Mouse (Mus musculus): Measurements from ENCODE around the gene Efcab12. TPM values are rescaled to one million over a fixed set of nuclear protein-coding genes. Genes with fewer than 3 reads are reported as not detected.
"Not testable (repeated sequence)": the region's sequence is repeated elsewhere in the genome, so short reads cannot be mapped to it uniquely, and the experiment has no call there.

Efcab12 gene
- total RNA-seq (2015; ENCODE audit: low replicate concordance): not detected in 2 replicates
- not detected in 2 replicates for total RNA-seq (2017; ENCODE audit: low replicate concordance)

- ATAC-seq (replicated peaks; ENCODE audit: low FRiP score, poor library complexity, severe bottlenecking): peak; percentile 96
These were observed at the start of gene Efcab12 for GRCm38 (mm10) chr6:115838161-115838597. Gene Efcab12, minus strand, starts transcription at chr6:115838412.

GRCm38 (mm10) chr6:115886894-115887293 is 48.7 kb upstream of the Efcab12 start:
- ATAC-seq (replicated peaks; ENCODE audit: low FRiP score, poor library complexity, severe bottlenecking): no peak

GRCm38 (mm10) chr6:115884018-115884417 is 45.8 kb upstream of the Efcab12 start:
- no peak for ATAC-seq (replicated peaks; ENCODE audit: low FRiP score, poor library complexity, severe bottlenecking)

- ATAC-seq (replicated peaks; ENCODE audit: low FRiP score, poor library complexity, severe bottlenecking): no peak
These were observed 42.5 kb upstream of the Efcab12 start for GRCm38 (mm10) chr6:115880751-115881150.

GRCm38 (mm10) chr6:115879736-115880135 is 41.5 kb upstream of the Efcab12 start:
- ATAC-seq (replicated peaks; ENCODE audit: low FRiP score, poor library complexity, severe bottlenecking): no peak

- ATAC-seq (replicated peaks; ENCODE audit: low FRiP score, poor library complexity, severe bottlenecking): no peak
These were observed 40.5 kb upstream of the Efcab12 start for GRCm38 (mm10) chr6:115878694-115879093.

GRCm38 (mm10) chr6:115877239-115877638 is 39.0 kb upstream of the Efcab12 start:
- ATAC-seq (replicated peaks; ENCODE audit: low FRiP score, poor library complexity, severe bottlenecking): no peak

- ATAC-seq (replicated peaks; ENCODE audit: low FRiP score, poor library complexity, severe bottlenecking): not testable (repeated sequence)
These were observed 33.1 kb upstream of the Efcab12 start for GRCm38 (mm10) chr6:115871318-115871717.

GRCm38 (mm10) chr6:115867157-115867556 is 28.9 kb upstream of the Efcab12 start:
- ATAC-seq (replicated peaks; ENCODE audit: low FRiP score, poor library complexity, severe bottlenecking): not testable (repeated sequence)

- no peak for ATAC-seq (replicated peaks; ENCODE audit: low FRiP score, poor library complexity, severe bottlenecking)
These were observed 27.0 kb upstream of the Efcab12 start for GRCm38 (mm10) chr6:115865246-115865645.

GRCm38 (mm10) chr6:115863340-115863841 is 25.2 kb upstream of the Efcab12 start:
- ATAC-seq (replicated peaks; ENCODE audit: low FRiP score, poor library complexity, severe bottlenecking): no peak

- no peak for ATAC-seq (replicated peaks; ENCODE audit: low FRiP score, poor library complexity, severe bottlenecking)
These were observed 21.9 kb upstream of the Efcab12 start for GRCm38 (mm10) chr6:115860027-115860556.

GRCm38 (mm10) chr6:115859258-115859657 is 21.0 kb upstream of the Efcab12 start:
- no peak for ATAC-seq (replicated peaks; ENCODE audit: low FRiP score, poor library complexity, severe bottlenecking)

- no peak for ATAC-seq (replicated peaks; ENCODE audit: low FRiP score, poor library complexity, severe bottlenecking)
These were observed 18.1 kb upstream of the Efcab12 start for GRCm38 (mm10) chr6:115856361-115856745.

GRCm38 (mm10) chr6:115855733-115856360 is 17.6 kb upstream of the Efcab12 start:
- ATAC-seq (replicated peaks; ENCODE audit: low FRiP score, poor library complexity, severe bottlenecking): no peak

GRCm38 (mm10) chr6:115854432-115854831 is 16.2 kb upstream of the Efcab12 start:
- ATAC-seq (replicated peaks; ENCODE audit: low FRiP score, poor library complexity, severe bottlenecking): no peak

- ATAC-seq (replicated peaks; ENCODE audit: low FRiP score, poor library complexity, severe bottlenecking): no peak
These were observed 15.8 kb upstream of the Efcab12 start for GRCm38 (mm10) chr6:115853985-115854384.

GRCm38 (mm10) chr6:115853091-115853813 is 15.0 kb upstream of the Efcab12 start, which contains the start of the genes Mbd4 and Ift122:
Gene Mbd4, minus strand, starts transcription at chr6:115853371.
Gene Ift122, plus strand, starts transcription at chr6:115853470.
- peak; percentile 97 for ATAC-seq (replicated peaks; ENCODE audit: low FRiP score, poor library complexity, severe bottlenecking)

GRCm38 (mm10) chr6:115852446-115853090 is 14.4 kb upstream of the Efcab12 start:
- ATAC-seq (replicated peaks; ENCODE audit: low FRiP score, poor library complexity, severe bottlenecking): peak; percentile 4; the same call in 1 of the 2 replicates

Measured in erythroid progenitor cell, adult 5-6 weeks (primary cell).